Mouse (Mus musculus) embryo, embryonic 11.5 days (tissue): ENCODE measurements around the gene Ncoa1.

Experiments used
- DNase-seq: peaks from one replicate; pipeline ENCODE4 v3.0.0-alpha.2; 2012; ENCODE audit warnings: low read depth, low spot score

Ncoa1 gene

GRCm38 (mm10) chr12:4476832-4477671 lies at the start of gene Ncoa1:
Gene Ncoa1, minus strand, starts transcription at chr12:4477182.
- peak; percentile 47 for DNase-seq

GRCm38 (mm10) chr12:4524546-4524945 lies 47.6 kb upstream of the Ncoa1 start:
- DNase-seq: no peak

DNA sequence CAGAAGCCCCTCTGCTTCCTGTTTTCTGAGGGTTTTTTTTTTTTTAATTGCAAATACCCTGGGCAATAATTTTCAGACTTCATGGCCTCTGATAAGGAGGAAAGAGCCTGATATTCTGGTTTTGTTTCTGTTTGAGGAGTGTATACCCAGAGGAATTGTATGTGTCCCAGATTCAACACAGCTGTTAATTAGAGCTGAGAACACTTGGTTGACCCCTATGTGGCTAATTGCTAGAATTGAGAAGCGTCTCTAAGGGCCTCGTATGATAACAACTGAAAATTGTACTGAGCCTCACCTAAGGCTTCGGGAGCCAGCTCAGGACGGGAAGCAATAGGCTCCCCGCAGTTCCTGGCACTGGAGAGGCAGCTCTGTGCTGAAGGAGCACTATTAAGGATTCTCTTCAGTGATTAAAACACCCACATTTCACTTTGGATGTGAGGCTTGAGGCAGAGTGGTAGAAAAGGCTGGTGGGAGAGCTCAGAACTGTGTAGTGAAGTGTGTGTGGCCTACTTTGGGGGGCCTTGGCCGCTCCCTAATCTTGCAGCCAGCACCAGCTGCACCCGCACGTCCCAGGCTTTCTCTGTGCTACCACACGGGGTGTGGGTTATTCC lies 46.8 kb upstream of the Ncoa1 start:
- no peak for DNase-seq

DNA sequence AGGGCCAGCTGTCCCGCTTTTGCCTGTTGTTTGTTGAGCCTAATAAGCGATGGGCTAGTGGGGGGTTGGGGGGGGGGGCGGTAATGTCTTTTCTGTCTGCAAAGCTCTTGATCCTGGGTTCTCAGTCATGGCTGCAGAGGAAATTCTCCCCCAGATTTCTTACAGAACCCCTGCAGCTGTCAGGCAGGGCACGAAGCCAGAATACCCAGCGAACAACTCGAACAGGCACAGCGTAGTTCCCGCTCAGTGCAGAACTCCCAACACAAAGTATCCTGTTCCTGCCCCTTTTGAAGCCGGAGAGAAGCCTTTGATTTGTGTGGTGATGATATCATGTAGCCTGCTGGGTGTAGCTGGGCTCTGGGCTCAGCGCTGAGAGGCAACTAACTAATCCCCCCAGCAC lies 46.2 kb upstream of the Ncoa1 start:
- peak; percentile 35 for DNase-seq

- DNase-seq: no peak
Observed at GRCm38 (mm10) chr12:4518957-4519356, 42.0 kb upstream of the Ncoa1 start.

- DNase-seq: no peak
Observed at GRCm38 (mm10) chr12:4509591-4510061, 32.6 kb upstream of the Ncoa1 start.

DNA sequence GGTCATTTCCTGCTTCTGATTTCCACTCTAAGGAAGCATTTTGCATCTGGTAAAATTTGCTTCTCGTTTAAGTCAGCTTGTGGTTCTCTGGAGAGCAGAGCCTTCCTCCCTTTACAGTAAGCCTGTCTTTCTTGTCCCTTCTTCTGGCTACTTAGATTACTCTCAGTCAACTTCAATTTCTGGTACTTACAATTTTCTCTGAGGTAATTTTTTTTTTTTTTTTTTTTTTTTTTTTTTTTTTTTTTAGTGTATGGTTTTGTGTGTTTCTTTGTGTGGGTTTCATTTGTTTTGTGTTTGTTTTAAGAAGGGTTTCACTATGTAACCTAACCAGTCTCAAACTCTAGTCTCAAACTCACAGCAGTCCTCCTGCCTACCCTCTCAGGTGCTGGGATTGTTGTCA lies 31.2 kb upstream of the Ncoa1 start:
- DNase-seq: no peak

- no peak for DNase-seq
Observed at GRCm38 (mm10) chr12:4507461-4507860, 30.5 kb upstream of the Ncoa1 start.

GRCm38 (mm10) chr12:4506810-4507430 lies 29.9 kb upstream of the Ncoa1 start:
- DNase-seq: no peak

GRCm38 (mm10) chr12:4505298-4505697 lies 28.3 kb upstream of the Ncoa1 start:
- DNase-seq: no peak

- no peak for DNase-seq
Observed at GRCm38 (mm10) chr12:4503673-4504326, 26.8 kb upstream of the Ncoa1 start.

DNA sequence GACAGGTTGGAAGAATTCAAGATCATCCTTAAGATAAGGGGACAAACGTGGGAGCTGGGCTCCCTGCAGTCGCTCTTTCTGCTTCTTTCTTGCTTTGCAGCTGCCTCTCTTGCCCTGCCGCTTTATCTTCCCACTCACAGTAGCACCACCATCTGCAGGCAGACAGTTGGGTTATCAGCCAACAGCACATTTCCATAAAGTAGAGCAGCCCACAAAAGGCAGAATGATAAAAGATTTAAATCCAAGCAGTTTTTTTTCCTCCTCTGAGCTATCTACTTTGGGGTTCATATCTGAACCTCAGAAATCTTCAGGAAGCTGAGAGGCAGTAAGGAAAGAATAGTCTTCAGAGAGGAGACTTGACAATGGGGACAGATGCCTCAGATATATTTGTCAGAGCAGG lies 24.9 kb upstream of the Ncoa1 start:
- DNase-seq: no peak

DNA sequence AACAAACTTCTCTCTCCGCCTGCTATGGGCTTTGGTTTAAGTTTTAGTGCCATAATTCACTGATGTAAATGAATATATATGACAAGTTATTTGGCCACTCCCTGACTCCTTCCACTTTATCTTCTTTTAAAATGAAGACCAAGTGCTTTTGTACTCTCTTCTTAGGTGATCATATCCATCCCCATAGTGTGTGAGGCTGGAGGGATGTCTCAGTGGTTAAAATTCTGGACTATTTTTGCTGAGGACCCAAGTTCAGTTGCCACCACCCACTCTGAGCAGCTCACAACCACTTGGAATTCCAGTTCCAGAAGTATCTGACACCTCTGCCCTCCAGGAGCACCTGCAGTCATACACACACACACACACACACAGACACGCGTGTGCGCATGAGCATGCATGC lies 23.5 kb upstream of the Ncoa1 start:
- DNase-seq: no peak

- DNase-seq: no peak
Observed at GRCm38 (mm10) chr12:4499651-4500175, 22.7 kb upstream of the Ncoa1 start.

DNA sequence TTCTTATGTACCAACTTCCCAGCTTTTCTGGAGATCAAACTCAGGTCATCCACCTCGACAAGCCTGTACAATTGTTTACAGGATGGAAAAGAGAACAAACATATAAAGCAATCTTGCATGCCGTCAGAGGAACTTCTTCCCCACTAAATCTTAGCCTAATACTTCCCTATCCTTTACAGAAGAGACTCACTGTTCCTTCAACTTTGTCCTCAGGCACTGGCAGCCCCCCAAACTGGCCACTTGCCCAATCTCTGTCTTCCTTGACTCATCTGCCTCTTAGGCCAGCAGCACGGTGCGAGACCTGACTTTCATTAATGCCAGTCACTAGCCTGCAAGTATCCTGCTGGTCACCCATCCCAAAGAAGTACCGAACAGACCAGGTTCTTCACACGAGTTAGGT lies 11.4 kb upstream of the Ncoa1 start:
- DNase-seq: no peak

DNA sequence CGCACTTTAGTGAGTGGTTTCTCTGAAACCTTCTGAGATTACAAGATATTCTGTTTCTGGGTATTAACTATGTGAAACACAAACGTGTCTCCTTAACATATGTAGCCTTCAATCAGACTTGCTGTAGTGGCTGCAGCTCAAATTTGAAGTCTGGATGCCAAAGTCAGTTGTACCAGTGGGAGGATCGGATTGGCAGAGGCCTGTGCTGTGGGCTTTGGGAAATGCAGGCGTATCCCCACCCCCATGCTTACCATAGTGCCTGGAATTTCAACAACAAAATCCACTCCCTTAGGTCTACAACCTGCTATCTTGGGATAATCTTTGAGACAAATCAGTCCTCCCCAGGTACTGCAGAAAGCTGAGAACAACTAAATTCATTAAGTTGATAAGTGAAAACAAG lies 6.4 kb upstream of the Ncoa1 start:
- no peak for DNase-seq

- DNase-seq: no peak
Observed at GRCm38 (mm10) chr12:4481687-4482086, 4.7 kb upstream of the Ncoa1 start.

GRCm38 (mm10) chr12:4480250-4480649 lies 3.3 kb upstream of the Ncoa1 start:
- no peak for DNase-seq

GRCm38 (mm10) chr12:4479171-4479881 lies 2.3 kb upstream of the Ncoa1 start:
- no peak for DNase-seq

DNA sequence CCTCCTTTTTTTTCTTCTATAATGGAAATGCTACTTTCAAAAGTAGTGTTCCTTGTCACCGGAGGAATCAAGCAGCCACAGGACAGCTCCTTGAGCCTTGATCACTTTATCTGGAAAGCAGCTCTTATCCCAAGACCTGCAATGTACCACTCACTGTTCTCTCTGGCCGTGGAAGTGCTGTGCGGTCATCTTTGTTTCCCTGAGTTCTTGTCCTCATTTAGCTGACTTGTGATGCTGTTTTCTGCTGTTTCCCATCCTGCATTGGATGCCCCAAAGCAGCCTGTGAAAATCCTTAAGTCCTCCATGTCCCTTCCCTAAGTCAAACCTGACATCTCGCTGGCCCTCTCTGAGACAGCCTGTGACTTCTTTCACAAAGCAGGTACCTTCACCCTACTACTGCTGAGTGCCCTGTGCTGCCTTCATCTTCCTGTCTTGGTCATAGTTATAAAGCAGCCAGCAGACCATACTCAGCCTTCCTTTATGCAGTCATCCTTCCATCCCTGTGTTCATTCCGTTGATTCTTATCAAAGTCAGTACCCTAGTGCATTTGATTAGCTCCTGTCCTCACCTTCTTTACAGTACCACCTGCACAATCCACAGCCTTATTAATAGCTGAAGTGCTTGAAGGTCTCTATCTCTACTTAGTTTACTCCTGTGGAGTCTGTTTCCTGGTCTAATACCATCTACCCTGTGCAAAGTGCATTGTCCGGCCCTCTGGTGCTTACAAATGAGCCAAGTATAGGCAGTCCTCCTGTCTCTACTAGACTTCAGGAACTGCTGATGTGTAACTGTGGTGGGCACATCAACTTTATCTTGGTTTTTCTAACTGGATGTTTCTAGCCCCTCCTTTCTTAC lies 1.2 kb upstream of the Ncoa1 start:
- no peak for DNase-seq
